Mouse (Mus musculus): ENCODE measurements at regions not wholly inside any gene's neighbourhood (a gene's known extent, or its start where the extent isn't known, plus 50 kb on each side); places are given as distances from the start of the nearest gene placed in this dataset.
"Not testable (repeated sequence)": the region's sequence is repeated elsewhere in the genome, so short reads cannot be mapped to it uniquely, and the experiment has no call there.

DNA sequence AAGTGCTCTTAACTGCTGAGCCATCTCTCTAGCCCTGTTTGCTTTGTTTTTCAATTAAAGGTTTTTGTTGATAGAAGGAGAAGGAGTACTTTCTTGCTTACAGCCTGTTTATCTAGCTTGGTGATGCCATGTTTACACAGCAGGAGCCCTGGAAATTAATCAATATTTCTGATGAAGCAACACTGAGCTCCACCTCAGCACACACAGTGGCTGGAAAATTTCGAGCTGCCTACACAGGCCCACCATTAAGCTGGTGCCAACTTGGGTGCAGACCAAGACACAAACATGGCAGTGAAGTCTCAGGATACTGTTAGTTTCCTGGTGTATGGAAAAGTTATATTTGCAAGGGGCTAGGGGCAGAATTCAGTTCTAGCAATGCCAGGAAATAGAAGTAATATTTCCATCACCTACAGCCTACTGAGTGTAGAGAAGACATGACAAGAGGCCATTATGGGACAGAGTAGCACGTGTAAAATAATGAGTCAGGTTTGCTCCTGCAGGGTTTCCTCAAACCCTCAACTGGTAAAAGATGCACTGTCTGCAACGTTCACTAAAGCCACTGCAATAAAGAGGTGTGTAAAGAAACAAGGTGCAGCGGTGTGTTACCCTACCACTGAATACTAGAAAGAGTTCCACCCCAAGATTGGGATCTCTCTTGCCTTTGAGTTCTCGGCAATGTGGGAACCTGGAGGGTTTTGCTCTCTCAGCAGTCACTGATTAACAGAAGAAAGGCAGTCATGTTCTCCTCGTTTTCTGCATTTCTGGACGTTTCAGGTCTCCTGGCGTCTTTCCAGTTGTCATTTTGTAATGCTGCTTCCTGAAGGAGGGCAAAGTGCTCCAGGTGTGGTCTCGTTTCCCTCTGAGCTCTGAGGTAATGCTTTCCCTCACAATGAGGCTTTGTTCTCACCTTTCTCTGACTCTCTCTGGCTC is 108.8 kb upstream of the Fhl2 start:
- DNase-seq, result no peak

DNA sequence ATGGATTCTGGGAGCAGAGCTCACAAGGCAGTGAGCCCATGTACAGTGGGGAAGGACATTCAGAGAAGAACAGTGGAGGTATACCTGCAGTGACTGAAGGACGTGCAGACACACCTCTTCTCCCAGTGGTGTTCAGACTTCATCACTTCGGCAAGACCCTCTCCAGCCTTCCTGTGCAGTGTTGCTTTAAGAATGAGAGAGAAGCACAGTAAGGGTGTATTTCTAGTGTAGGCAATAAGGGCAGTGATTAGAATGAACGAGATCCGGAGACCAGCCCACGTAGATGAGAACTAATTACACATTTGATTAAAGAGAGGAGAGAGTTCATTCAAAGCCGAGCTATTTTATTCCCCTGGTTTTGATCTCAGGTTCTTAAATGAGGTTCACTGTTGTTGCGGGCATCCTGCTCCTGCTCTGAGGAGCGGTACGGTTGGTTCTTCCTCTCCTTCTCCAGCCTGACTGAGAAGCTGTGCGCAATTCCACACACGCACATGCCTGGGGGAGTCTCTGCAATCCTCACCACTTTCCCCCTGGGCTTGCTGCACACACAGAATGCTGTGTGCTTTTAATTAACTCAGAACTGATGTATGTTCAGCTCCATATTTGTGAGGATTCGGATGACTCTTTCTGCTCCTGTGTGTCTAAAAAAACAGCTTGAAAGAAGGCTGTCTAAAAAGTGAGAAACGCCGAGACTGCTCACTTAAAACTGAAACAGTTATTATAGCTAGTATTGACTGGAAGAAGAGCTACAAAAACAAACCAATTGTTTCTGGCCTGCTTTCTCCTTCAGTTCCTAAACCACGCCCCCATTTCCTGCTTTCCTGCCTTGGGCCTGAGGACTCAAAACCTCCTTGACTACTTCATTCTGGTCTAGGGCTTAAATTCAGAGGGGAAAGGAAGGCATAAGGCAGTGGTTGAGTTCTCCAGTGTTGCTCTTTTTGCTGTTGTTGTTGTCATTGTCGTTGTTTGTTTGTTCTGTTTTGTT is 114.2 kb upstream of the Fhl2 start:
- DNase-seq, result no peak

DNA sequence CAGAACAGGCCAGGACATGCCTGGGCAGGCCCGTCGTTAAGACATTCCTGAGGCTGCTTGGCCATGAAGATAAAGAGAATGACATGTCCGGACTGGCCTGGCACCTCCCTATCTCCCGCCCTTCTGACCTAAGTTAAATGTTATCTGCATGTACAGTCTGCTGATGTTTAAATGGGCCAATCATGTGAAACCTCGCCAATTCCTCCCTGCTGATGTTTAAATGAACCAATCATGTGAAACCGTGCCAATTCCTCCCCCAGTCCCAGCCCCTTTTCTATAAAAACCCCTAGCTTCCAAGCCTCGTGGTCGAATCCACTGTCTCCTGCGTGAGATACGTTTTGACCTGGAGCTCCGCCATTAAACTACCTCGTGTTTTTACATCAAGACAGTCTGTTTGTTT is 119.5 kb upstream of the Fhl2 start:
- DNase-seq, result not testable (repeated sequence)

DNA sequence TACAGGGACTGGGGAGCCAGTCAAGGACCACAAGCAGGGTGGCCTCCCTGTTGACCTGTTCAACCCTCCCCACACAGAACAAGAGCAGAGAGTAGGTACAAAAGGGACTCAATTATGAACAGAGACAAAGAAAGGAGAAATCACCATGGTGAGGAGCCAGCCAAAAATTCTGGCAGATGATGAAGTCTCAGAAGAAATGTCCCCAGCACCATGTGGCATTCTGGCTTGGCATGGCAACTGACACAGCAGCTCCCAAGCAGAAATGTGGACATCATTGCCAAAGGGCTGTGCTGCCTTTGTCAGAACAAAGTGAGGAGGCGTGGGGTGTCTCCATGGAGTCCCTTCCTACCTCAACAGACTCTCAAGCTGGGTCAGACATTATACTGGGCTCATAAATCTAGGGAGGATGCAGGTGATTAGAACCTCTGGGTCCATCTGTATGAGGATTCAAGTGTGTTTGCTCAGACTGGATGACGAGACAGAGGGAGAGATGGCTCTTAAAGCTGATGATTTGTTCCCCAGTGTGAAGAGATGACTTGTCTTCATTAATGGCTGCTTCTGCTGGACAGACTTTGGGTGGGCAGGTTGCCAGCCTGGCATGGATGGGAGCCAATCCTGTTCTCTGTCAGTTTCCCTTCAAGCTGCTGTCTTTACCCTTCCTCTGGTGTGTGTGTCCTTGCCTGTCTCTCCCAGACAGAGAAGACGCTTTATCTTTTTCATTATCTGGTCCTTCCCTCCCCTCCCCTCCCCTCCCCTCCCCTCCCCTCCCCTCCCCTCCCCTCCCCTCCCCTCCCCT is 120.5 kb upstream of the Fhl2 start:
- DNase-seq, result peak; percentile 39 to 48

DNA sequence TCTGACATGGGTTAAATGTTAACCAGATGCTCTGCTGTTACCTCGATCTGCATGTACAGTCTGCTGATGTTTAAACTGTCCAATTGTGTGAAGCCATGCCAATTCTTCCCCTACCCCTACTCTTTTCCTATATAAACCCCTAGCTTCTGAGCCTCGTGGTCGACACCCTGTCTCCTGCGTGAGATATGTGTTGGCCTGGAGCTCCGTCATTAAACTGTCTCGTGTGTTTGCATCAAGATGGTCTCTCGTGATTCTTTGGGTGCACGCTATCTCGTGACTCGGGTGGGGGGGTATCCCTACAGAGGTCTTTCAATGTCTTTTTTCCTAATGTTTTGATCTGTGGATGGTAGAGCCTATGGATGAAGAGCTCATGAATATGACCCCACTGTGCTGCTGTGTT is 110.9 kb upstream of the Nck2 start:
- DNase-seq, result not testable (repeated sequence)

DNA sequence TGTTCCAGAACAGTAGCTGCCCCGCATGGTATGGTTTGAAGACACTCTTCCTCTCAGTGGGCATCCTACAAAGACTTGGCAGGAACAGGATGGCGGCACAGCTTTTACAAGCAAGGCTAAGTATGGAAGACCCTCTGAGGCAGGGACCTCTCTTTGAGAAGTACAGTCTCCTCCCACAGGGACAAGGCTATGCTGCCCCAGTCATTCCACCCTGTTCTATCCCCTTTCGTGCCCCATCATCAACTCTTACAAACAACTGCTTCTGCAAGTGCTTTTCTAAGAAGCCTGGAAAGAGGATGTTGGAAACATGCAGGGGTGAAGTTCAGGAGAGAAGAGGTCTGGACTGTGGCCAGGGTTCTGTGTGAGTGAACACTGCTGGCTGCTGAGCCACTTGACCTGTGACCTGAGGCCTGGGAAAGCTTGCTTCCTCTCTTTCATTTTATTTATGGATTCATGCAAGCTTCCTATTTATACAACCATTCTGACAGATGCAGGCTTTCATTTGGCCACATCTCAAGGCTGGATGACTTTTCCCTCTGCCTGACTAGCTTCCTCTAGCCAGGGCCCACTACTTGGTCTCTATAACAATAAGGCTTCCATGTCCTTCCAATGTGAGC is 107.1 kb upstream of the Nck2 start:
- DNase-seq, result no peak

DNA sequence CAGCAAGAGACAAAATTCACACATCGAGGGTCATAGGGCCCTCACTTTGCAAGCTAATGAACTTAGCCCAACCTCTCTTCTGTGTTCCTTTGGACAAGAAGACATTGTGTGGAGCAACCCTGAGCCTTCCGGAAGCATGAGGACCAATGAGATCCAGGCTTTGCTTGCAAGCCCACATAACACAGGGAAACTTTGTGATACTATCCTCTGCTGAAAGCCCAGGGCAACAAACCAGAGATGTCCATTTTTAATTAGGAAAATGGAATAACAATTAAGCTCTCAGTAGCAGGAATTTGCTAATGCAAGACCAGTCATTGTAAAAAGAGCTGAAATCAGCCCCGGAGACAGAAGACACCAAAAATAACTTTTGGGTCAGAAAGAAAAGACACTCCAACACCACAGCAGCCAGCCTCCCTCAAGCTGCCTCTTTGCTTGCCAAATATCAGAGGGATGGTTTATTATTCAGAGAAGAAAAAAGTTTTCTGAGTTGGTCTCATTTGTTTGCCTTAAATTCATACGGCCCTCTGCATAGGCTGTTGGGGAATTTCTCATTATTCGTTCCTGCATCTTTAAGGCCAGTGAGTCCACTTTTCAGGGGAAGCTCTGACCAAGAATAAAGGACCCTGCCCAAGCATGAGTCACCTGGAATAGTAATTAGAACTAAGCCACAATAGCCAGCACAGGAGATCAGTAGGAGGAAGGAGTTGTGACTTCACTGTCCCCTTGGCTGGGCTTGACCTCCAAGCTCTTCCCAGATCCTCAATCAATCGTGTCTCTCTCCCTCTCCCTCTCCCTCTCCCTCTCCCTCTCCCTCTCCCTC is 106.1 kb upstream of the Nck2 start:
- no peak for DNase-seq

DNA sequence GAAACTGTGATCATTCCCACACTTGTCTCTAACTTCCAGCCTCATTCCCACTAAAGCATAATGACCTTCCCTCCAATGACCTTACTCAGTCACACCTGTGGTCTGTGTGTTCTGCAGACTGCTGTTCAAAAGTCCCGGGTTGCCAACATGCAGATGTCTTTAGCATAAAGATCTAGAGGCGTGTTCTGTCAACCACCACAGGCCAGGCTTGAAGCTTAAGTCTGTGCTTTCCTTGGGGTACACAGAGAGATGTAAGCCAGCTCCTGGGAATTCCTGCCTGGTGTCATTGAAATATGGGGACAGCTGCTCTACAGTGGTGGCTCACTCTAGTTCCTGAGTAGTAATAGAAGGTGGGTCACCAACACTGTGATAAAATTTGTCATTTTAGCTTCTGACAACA is 101.5 kb upstream of the Nck2 start:
- no peak for DNase-seq

DNA sequence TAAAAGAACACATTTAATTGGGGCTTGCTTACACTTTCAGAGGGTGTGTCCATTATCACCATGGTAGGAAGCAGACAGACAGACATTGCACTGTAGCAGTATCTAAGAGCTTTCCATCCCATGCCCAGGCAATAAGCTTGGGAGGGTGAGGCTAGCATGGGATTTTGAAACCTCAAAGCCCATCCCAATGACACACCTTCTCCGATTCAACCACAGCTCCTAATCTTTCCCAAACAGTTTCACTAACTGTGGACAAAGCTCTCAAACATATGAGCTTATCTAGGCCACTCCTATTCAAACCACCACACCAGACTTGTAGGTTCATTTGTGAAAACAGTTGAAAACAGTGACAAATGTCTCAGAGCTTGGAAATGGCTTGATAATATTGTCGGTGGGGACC is 101.0 kb upstream of the Nck2 start:
- DNase-seq, result no peak

DNA sequence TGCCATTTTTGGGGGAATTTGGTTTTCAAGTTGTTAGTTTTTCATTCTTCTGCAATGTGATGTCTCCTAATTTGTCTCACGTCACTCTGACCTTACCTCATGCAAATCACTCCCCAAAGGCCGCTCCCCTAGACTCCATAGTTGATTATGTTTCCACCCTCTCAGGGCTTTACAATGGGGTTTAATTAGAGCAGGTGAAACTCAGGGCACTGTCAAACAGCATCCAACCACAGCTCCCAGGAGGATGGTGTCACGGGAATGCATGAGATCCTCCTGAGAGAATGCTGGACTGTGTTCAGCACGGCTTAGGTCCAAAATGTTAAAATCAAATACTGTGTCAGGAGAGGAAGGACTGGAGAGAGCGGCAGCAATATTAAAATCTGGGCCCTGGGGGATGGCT is 100.4 kb upstream of the Nck2 start:
- DNase-seq, result no peak

DNA sequence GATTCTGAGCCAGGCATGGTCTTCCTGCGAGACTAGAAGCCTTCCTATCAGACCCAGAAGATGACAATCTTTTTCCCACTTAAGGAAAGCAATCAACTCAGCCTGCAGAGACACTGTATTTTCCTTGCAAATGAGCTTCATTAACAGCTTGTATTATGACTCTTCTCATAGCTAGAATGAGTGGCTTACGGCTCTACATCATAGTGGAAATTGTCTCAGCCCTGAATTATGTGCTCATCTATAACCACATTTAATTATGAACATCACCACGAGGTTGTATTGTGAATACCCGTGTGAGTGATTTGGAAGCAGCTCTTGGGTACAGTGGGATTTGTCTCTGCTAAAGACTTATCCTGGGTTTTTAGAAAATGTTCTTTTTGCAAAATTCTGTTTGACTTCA is 97.2 kb upstream of the Nck2 start:
- no peak for DNase-seq

DNA sequence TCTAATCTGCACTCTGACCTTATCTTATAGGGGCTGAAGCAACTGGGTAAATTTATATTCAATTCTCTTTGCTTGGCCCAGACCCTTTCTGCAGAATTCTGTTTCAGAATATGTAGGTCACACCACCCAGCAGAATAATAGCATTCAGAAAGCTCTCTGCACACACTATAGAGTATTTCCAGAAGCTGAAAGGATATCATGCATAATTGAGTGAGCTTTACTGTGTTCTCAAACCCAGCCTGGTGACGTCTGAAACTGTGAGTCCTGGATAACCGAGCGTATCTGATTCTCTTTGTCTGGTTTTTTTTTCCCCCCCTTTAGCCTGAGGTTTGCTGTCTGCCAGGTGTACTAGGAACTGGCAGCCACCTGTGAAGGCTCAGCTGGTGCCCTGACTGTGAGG is 94.4 kb upstream of the Nck2 start:
- no peak for DNase-seq

DNA sequence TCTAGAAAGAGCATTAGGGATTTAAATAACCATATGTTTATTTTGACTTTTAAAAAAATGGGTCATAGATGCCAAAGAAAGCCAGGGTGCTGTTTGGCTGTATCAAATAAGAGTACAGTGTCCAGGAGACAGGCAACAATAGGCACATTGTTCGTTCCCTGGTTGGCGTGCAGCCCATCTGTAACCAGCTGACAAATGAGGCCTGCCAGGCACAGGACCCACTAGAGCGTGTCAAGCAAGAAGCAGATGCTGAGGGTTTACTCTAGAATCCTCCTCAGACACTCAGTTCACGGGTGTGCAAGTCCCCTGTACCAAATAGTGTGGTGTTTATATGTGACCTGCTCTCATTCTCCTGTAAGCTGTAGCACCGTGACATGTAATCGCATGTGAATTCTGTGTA is 86.2 kb upstream of the Nck2 start:
- DNase-seq, result peak; percentile 45 to 53

DNA sequence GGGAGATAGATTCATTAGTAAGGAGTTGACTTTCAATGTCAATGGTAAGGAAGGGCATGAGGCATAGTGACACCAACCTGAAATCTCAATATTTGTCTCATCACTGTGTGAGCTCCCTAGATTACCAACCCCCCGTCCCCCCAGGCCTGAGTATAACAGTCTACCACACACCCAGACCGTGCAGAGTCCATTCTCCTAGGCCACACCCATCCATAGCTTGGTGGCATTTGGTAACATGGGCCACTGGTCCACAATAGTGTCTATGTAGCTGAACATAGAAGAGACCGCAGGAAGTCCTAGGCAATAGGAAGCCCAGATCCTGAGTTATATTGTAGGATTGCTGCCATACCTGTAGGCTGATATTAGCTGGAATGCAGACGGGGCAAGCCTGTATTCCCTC is 84.7 kb upstream of the Nck2 start:
- no peak for DNase-seq

DNA sequence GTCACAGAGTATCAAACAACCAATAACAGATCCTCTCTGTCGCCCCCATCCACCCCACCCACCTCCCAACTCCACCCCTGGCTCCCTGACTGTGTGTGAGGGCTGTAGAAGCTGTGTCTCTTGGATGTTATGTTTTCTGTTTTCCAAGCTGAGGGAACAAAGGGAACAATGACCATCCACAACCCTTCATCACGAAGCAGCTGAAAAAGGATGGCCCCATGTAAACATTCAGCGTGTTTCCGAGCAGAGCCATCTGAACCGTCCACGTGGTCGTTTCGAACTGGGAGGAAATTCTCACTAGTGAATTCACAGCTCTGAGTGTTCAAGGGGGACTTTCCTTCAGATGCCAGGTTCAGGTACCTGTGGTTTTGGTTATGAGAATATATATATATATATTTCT is 84.1 kb upstream of the Nck2 start:
- DNase-seq, result no peak

DNA sequence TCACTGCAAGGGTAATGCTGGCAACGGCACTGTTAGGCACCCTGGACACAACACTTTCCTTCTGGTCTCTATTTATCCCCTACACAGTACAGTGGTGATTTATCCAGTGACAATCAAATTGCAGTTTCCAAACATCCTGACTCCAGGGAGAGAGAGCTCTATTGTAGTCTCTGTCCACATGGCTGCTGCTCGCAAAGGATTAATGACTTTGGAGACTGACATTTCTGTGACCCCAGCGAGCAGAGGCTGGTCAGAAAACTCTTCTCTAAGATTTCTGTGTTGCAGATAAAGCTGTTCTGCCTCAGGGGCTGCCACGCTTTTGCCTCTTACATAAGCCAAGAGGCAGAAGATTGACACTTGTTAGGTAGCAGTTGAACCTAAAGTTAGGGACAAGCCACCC is 83.6 kb upstream of the Nck2 start:
- no peak for DNase-seq

DNA sequence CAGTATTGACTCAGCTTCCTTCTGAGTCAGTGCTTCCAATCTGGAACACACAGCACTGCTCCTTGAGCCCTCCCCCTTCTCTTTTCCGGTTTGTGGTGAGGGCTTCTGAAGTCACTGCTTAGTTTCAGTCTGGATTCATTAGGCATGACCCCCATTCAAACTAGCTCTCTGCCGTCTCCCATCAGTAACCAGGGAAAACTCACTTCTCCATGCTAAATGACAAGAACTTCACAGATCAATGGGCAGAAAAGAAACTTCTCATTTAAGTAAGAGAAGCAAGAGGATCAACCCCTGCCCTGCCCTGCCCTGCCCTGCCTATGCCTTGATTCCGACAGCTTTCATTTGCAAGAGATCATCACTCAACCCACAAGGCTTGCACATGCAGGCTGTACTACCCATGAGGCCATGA is 82.9 kb upstream of the Nck2 start:
- no peak for DNase-seq

DNA sequence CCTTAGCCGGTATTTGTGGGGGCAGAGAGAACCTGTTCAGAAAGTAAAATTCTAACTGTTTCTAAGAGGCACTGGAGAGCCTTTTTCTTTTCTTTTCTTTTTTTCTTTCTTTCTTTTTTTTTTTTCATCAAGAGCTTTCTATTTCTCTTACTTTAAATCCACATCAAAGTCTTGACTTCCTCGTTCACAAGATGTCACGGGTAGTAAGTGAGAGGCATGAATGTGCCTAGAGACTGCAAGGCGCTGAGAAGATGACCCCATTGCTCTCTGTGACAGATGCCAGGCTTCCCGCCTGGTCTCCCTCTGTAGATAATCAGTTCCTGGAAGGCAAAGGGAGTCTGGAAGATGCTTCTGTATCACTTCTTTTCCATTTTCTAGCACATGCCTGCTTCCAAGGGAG is 82.2 kb upstream of the Nck2 start:
- DNase-seq, result no peak

DNA sequence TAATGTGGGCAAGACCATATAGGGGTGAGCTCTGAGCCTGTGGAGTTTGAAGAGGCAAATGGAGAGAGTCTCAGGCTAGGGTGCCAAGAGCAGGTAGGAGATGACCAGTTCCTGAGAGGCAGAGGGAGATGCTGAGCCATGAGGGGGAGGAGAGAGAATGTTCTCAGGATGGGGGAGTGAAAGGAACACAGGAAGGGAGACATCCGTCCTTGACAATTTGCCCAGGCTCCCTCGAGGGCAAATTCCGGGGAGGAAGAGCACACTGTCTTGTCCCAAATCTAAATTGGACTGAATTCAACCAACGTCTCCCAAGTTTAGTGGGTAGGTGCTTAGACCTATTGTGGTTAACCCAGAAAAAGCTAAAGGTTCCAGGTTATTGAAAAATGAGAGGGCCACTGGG is 81.2 kb upstream of the Nck2 start:
- no peak for DNase-seq

DNA sequence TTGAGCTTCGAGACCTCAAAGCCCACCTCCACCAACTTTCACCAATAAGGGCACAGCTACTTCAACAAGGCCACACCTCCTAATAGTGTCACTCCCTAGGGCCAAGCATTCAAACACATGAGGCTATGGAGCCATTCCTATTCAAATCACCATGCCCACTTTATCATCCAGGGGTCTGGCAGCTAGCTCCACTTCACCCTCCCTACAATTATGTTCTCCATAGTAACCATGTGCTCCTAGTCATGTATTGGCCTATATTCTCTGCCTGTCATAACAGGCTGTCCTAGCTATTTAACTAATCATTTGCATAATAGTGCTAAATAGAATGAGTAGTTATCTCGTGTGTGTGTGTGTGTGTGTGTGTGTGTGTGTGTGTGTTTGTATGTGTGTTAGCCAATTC is 77.9 kb upstream of the Nck2 start:
- no peak for DNase-seq
